Mouse (Mus musculus) CH12.LX (cell line): ENCODE measurements around the gene Rem1. TPM values are rescaled to one million over a fixed set of nuclear protein-coding genes. Genes with fewer than 3 reads are reported as not detected.

Experiments
- DNase-seq: peaks from one replicate; pipeline ENCODE4 v3.0.0-alpha.2; 2013; ENCODE audit errors: extremely low read depth
- H3K27ac ChIP-seq: 2 replicates; pipeline ENCODE4 v1.5.1; 2012; ENCODE audit warnings: low read depth, mild to moderate bottlenecking, control low read depth, moderate library complexity; ENCODE audit not compliant: insufficient read depth
- H3K27me3 ChIP-seq: replicated peaks from 2 replicates; pipeline ENCODE3; 2012; ENCODE audit warnings: inconsistent platforms
- H3K36me3 ChIP-seq, 2 experiments: replicated peaks in 1 of 2; 2 replicates each; pipeline versions ENCODE3 to v1.6.1; 2012; ENCODE audit warnings: inconsistent platforms in 1 of 2, low read length in 1 of 2, mild to moderate bottlenecking in 1 of 2, mixed read lengths in 1 of 2, moderate library complexity in 1 of 2; ENCODE audit not compliant: control insufficient read depth in 1 of 2, insufficient read depth in 1 of 2
- H3K4me1 ChIP-seq, 2 experiments: 2 replicates each; pipeline ENCODE4 v1.6.1; 2012; ENCODE audit warnings: inconsistent platforms in 1 of 2, moderate library complexity in 1 of 2; ENCODE audit not compliant: insufficient read depth in 2 of 2, control insufficient read depth in 1 of 2
- H3K4me2 ChIP-seq: 2 replicates; pipeline ENCODE4 v1.6.1; 2012; ENCODE audit warnings: low read depth, mild to moderate bottlenecking, control low read depth; ENCODE audit not compliant: poor library complexity, insufficient read depth, severe bottlenecking
- H3K4me3 ChIP-seq, 3 experiments: fragments of 150-350 bp in 1 of 3; sonication (generic) in 1 of 3; replicated peaks in 1 of 3; 2 replicates each; pipeline versions ENCODE3 to v1.5.1; 2011 to 2012; ENCODE audit warnings: low read depth in 2 of 3, low read length in 2 of 3, mild to moderate bottlenecking in 2 of 3, moderate library complexity in 2 of 3, control low read depth in 1 of 3, improper control_type of control experiment in 1 of 3, inconsistent platforms in 1 of 3, mixed read lengths in 1 of 3; ENCODE audit not compliant: poor library complexity in 1 of 3
- H3K79me2 ChIP-seq: replicated peaks from 2 replicates; pipeline ENCODE4 v1.6.1; 2012; ENCODE audit warnings: mild to moderate bottlenecking, moderate library complexity; ENCODE audit not compliant: control insufficient read depth, poor library complexity, insufficient read depth, severe bottlenecking; ENCODE audit errors: extremely low read depth
- H3K9ac ChIP-seq: 2 replicates; pipeline ENCODE4 v1.6.1; 2012; ENCODE audit warnings: low read depth, mild to moderate bottlenecking, control low read depth, moderate library complexity; ENCODE audit not compliant: insufficient read depth
- H3K9me3 ChIP-seq: replicated peaks from 2 replicates; pipeline ENCODE3; 2012; ENCODE audit warnings: low read length, inconsistent platforms, mixed read lengths
- BHLHE40 ChIP-seq: IDR thresholded peaks from 2 replicates; pipeline ENCODE4 v1.6.1; 2011; ENCODE audit warnings: mild to moderate bottlenecking, low read depth, low read length, improper control_type of control experiment
- CHD1 ChIP-seq: IDR thresholded peaks from 2 replicates; pipeline ENCODE4 v1.6.1; 2012; ENCODE audit warnings: low read depth, low read length, improper control_type of control experiment, inconsistent platforms
- CHD2 ChIP-seq: IDR thresholded peaks from 2 replicates; pipeline ENCODE4 v1.6.1; 2011; ENCODE audit warnings: low read length, improper control_type of control experiment
- E2F4 ChIP-seq: IDR thresholded peaks from 2 replicates; pipeline ENCODE4 v1.6.1; 2011; ENCODE audit warnings: low read depth, low read length, improper control_type of control experiment; ENCODE audit not compliant: insufficient replicate concordance
- ETS1 ChIP-seq: conservative IDR thresholded peaks from 2 replicates; pipeline ENCODE4 v1.6.1; 2012; ENCODE audit warnings: low read depth, mild to moderate bottlenecking, inconsistent platforms, low read length, improper control_type of control experiment, moderate library complexity
- GABPA ChIP-seq: IDR thresholded peaks from 2 replicates; pipeline ENCODE4 v1.6.1; 2012; ENCODE audit warnings: low read depth, low read length, improper control_type of control experiment, inconsistent platforms; ENCODE audit not compliant: insufficient replicate concordance
- HCFC1 ChIP-seq: IDR thresholded peaks from 2 replicates; pipeline ENCODE4 v1.6.1; 2012; ENCODE audit warnings: low read depth, mild to moderate bottlenecking, inconsistent platforms, low read length, improper control_type of control experiment
- IRF4 ChIP-seq: IDR thresholded peaks from 2 replicates; pipeline ENCODE4 v1.6.1; 2014; ENCODE audit warnings: low read depth, mild to moderate bottlenecking, inconsistent platforms, low read length, improper control_type of control experiment
- JUN ChIP-seq: IDR thresholded peaks from 2 replicates; pipeline ENCODE4 v1.6.1; 2011; ENCODE audit warnings: low read depth, mild to moderate bottlenecking, low read length, improper control_type of control experiment, moderate library complexity; ENCODE audit not compliant: insufficient read depth
- KAT2A ChIP-seq: IDR thresholded peaks from 2 replicates; pipeline ENCODE4 v1.6.1; 2012; ENCODE audit warnings: low read length, improper control_type of control experiment, inconsistent platforms; ENCODE audit not compliant: insufficient replicate concordance
- MAX ChIP-seq: IDR thresholded peaks from 2 replicates; pipeline ENCODE4 v1.6.1; 2011; ENCODE audit warnings: low read length, improper control_type of control experiment
- MAZ ChIP-seq: IDR thresholded peaks from 2 replicates; pipeline ENCODE4 v1.6.1; 2012; ENCODE audit warnings: low read depth, mild to moderate bottlenecking, inconsistent platforms, low read length, improper control_type of control experiment, moderate library complexity
- MXI1 ChIP-seq: IDR thresholded peaks from 2 replicates; pipeline ENCODE4 v1.6.1; 2011; ENCODE audit warnings: mild to moderate bottlenecking, low read depth, low read length, improper control_type of control experiment
- NELFE ChIP-seq: IDR thresholded peaks from 2 replicates; pipeline ENCODE4 v1.6.1; 2011; ENCODE audit warnings: low read depth, low read length, improper control_type of control experiment
- NRF1 ChIP-seq: IDR thresholded peaks from 2 replicates; pipeline ENCODE4 v1.6.1; 2014; ENCODE audit warnings: low read depth, mild to moderate bottlenecking, inconsistent platforms, low read length, improper control_type of control experiment, moderate library complexity
- PAX5 ChIP-seq: IDR thresholded peaks from 2 replicates; pipeline ENCODE4 v1.6.1; 2012; ENCODE audit warnings: low read length, inconsistent platforms, mixed read lengths
- RAD21 ChIP-seq: IDR thresholded peaks from 2 replicates; pipeline ENCODE4 v1.6.1; 2011; ENCODE audit warnings: low read depth, mild to moderate bottlenecking, low read length, improper control_type of control experiment, moderate library complexity
- SIN3A ChIP-seq: IDR thresholded peaks from 2 replicates; pipeline ENCODE4 v1.6.1; 2012; ENCODE audit warnings: low read length, improper control_type of control experiment, inconsistent platforms
- USF1 ChIP-seq: IDR thresholded peaks from 2 replicates; pipeline ENCODE4 v1.6.1; 2014; ENCODE audit warnings: low read depth, mild to moderate bottlenecking, inconsistent platforms, low read length, improper control_type of control experiment
- ZKSCAN1 ChIP-seq: IDR thresholded peaks from 2 replicates; pipeline ENCODE4 v1.6.1; 2012; ENCODE audit warnings: low read depth, inconsistent platforms, low read length, improper control_type of control experiment, borderline replicate concordance
- ZNF384 ChIP-seq: IDR thresholded peaks from 2 replicates; pipeline ENCODE4 v1.6.1; 2012; ENCODE audit warnings: low read depth, low read length, improper control_type of control experiment, inconsistent platforms
- dilution Hi-C: fragments of 300-500 bp; cut with MboI; formaldehyde crosslinking; loops from 2 replicates; pipeline ENCODE4 v1.14.3; 2020; ENCODE audit warnings: low sequenced_read_pairs; ENCODE audit not compliant: extremely low pct_unique_long_range_greater_than_20kb, extremely low pct_ligation_motif_present
- in situ Hi-C: fragments of 300-500 bp; cut with MboI; formaldehyde crosslinking; loops from 3 replicates; pipeline ENCODE4 v1.14.3; 2019; ENCODE audit warnings: low sequenced_read_pairs, low pct_ligation_motif_present, low pct_unique_long_range_greater_than_20kb, mixed read lengths
- polyA plus RNA-seq: library from polyadenylated mRNA; unstranded; fragments of >175 nt; gene quantifications from 2 replicates; pipeline ENCODE4 v1.2.1, GENCODE M21; 2012; ENCODE audit warnings: low read depth; ENCODE audit not compliant: insufficient read length
- total RNA-seq, 2 experiments: library from RNA; depleted of rRNA; stranded (reverse); fragments of 300-350 nt in 1 of 2; fragments of >200 nt in 1 of 2; gene quantifications; 2 replicates each; pipeline ENCODE4 v1.2.3; 2012 to 2014

Rem1 gene
- total and polyA plus RNA-seq, 3 experiments, result 0.55 to 0.82 (median 0.80) TPM

DNA sequence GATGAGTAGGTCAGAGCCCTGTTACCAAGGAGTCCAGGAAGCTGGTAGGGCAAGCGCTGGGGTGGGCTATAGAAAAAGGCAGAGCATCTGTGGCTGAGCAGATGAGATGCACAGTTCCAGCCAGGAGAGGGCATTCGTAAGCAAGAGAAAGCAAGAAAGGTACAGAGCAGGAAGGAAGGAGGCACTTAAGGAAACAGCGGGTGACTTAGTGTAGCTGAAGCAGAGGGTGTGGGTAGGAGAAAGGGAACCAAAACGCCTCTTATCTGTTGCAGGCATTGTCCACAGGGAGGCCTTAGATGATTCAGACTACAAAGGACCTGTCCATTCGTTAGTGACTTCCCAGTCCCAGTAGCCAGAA is 44.9 kb downstream of the Rem1 start (continued):
- TF ChIP-seq HCFC1 (no peak), ETS1 (no peak), RAD21 (peak; percentile 58), MAX (0 out of 2 replicates have a peak, but pooled peaks have one; percentile 6), IRF4 (no peak), MXI1 (no peak), NRF1 (no peak), E2F4 (no peak), ZNF384 (no peak), BHLHE40 (no peak), CHD1 (no peak)

- H3K36me3 ChIP-seq, result peaks cover 29 to 50% of the 10 kb centered on the region in 2 experiments
- dilution Hi-C loops, result no loop called here
- in situ Hi-C loops, result no loop called here
Measured at GRCm38 (mm10) chr2:152672166-152672565, 45.4 kb downstream of the Rem1 start.

DNA sequence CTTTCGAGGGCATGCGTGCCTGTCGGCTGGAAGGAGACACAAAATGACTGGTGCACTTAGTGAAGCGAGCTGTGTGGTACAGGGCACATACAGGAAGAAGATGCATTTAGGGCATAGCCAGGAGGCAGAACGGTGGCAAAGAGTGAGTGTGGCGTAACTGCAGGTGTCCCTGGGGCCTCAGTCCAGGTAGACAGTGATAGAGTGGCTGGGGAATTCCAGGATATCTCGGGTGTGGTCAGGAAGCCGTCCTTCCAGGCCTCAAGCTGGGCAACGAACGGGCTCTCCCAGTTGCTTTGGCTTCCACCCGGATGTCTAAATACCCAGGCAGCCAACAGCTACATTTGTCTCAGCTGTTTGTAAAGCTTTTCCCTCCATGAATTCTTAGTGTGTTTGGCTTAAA is 47.4 kb downstream of the Rem1 start:
- Histone ChIP-seq H3K27ac (no peak overlapping the region; the same call in 1 of the 2 replicates), H3K4me3 (no peak overlapping the region), H3K4me2 (no peak overlapping the region), H3K79me2 (peaks cover 76% of the 10 kb centered on the region), H3K27me3 (no peaks in the 10 kb centered on the region), H3K9me3 (no peaks in the 10 kb centered on the region), H3K4me1 (peaks cover 19 to 69% of the 10 kb centered on the region in 2 experiments), H3K9ac (no peak overlapping the region), H3K36me3 (peaks cover 45 to 68% of the 10 kb centered on the region in 2 experiments)
- in situ Hi-C loops (no loop called here), dilution Hi-C loops (no loop called here)
- no peak for TF ChIP-seq JUN
- no peak for TF ChIP-seq HCFC1
- no peak for TF ChIP-seq KAT2A
- TF ChIP-seq GABPA, result no peak
- no peak for TF ChIP-seq CHD2
- TF ChIP-seq PAX5, result no peak
- TF ChIP-seq BHLHE40, result no peak
- TF ChIP-seq ZKSCAN1, result no peak
- no peak for TF ChIP-seq RAD21
- no peak for TF ChIP-seq E2F4
- TF ChIP-seq SIN3A, result no peak
- TF ChIP-seq USF1, result no peak
- TF ChIP-seq NRF1, result no peak
- TF ChIP-seq MAZ, result no peak
- TF ChIP-seq MAX, result no peak
- TF ChIP-seq NELFE, result no peak
- peak; percentile 21 for DNase-seq

More at GRCm38 (mm10) chr2:152672166-152672565, 45.4 kb downstream of the Rem1 start:
- peak overlapping the region in 2 of 3 experiments; percentile 79 to 96 for H3K4me3 ChIP-seq
- peak overlapping the region; percentile 22; the same call in 1 of the 2 replicates for H3K9ac ChIP-seq
- H3K4me2 ChIP-seq, result peak overlapping the region; percentile 90
- peaks cover 67% of the 10 kb centered on the region for H3K79me2 ChIP-seq
- no peaks in the 10 kb centered on the region for H3K27me3 ChIP-seq
- peaks cover 19 to 58% of the 10 kb centered on the region in 2 experiments for H3K4me1 ChIP-seq
- no peaks in the 10 kb centered on the region for H3K9me3 ChIP-seq
- no peak for DNase-seq
- H3K27ac ChIP-seq, result no peak overlapping the region
- no peak for TF ChIP-seq RAD21
